Mouse (Mus musculus): ENCODE measurements around the gene Ptprq. TPM values are rescaled to one million over a fixed set of nuclear protein-coding genes. Genes with fewer than 3 reads are reported as not detected.

Gene Ptprq
- polyA plus RNA-seq, 1 experiment from 2014 or later, result 0.10 TPM

DNA sequence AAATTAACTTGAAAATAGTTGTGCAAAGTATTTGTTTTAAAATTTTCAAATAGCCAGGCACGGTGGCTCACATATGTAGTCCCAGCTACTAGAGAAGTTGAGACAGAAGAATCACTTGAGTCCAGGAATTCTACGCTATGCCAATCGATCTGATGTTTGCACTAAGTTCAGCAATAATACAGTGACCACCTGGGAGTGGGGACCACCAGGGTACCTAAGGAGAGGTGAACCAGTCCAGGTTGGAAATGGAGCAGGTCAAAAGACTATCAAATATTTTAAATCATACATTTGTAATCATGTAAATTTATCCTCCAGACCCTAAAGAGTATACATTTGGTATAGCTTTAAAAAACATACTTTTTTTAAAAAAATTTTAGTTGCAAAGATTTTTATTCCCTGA is 57.9 kb downstream of the Ptprq start:
- WGBS, result 94% methylated on average over 3 of the region's 3 CpGs
- H3K27ac ChIP-seq (ENCODE audit: low read length), result no peak overlapping the region
- no peaks in the 10 kb centered on the region for H3K4me1 ChIP-seq (ENCODE audit: insufficient read depth, low read length)
- no peak overlapping the region for H3K4me2 ChIP-seq (replicated peaks; ENCODE audit: low read depth, low read length)
- ATAC-seq (ENCODE audit: low FRiP score, low TSS enrichment), result no peak
- no peak overlapping the region for H3K4me3 ChIP-seq (ENCODE audit: low read length)
- no peaks in the 10 kb centered on the region for H3K27me3 ChIP-seq (ENCODE audit: insufficient read depth, low read length)
- H3K36me3 ChIP-seq (ENCODE audit: insufficient read depth, low read length), result no peaks in the 10 kb centered on the region
- H3K9ac ChIP-seq (replicated peaks; ENCODE audit: low read length), result no peak overlapping the region
- H3K9me3 ChIP-seq (ENCODE audit: low read length), result no peaks in the 10 kb centered on the region

DNA sequence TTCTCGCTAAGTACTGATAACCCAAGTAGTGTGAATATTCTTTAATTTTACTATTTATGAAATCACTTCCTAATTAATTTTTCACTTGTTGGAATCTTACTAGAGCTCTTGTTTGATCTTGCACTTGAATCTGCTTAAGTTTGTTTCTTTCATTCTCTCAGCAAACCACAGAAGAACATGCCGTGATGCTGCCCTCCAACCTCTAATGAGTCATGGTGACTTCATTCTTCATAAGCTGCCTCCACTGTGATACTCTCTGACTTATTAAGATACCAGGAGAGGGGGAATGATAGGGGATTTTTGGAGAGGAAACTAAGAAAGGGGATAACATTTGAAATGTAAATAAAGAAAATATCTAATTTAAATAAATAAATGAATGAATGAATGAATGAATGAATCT is 60.7 kb downstream of the Ptprq start:
- H3K9ac ChIP-seq (replicated peaks; ENCODE audit: low read length), result no peak overlapping the region
- no peak for ATAC-seq (ENCODE audit: low FRiP score, low TSS enrichment)
- WGBS, result 92% methylated on average over 2 of the region's 2 CpGs
- no peak overlapping the region for H3K4me2 ChIP-seq (replicated peaks; ENCODE audit: low read depth, low read length)
- no peaks in the 10 kb centered on the region for H3K9me3 ChIP-seq (ENCODE audit: low read length)
- no peaks in the 10 kb centered on the region for H3K36me3 ChIP-seq (ENCODE audit: insufficient read depth, low read length)
- no peak overlapping the region for H3K27ac ChIP-seq (ENCODE audit: low read length)
- no peaks in the 10 kb centered on the region for H3K27me3 ChIP-seq (ENCODE audit: insufficient read depth, low read length)
- H3K4me1 ChIP-seq (ENCODE audit: insufficient read depth, low read length), result no peaks in the 10 kb centered on the region
- no peak overlapping the region for H3K4me3 ChIP-seq (ENCODE audit: low read length)

DNA sequence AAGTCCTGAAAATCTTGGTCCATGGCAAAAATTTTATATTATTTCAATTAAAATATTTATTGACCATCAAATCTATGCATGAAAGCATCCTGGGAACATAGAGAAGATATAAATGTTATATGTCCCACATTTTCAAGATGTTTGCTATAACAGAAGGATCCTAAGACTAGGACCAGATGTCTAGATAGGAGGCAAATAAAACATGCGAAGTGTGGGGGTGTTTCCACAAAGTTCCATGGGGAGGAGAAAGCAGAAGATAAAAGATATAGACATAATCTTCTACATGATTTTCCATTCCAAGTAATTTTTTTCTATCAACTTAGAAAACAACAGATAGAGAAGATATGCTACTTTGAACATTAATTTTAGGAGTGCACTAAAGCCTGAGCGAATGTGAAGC is 70.2 kb downstream of the Ptprq start:
- H3K27ac ChIP-seq (ENCODE audit: low read length), result no peak overlapping the region
- no peaks in the 10 kb centered on the region for H3K4me1 ChIP-seq (ENCODE audit: insufficient read depth, low read length)
- H3K9ac ChIP-seq (replicated peaks; ENCODE audit: low read length), result no peak overlapping the region
- H3K4me2 ChIP-seq (replicated peaks; ENCODE audit: low read depth, low read length), result no peak overlapping the region
- WGBS, result 92% methylated on average over 2 of the region's 2 CpGs
- H3K27me3 ChIP-seq (ENCODE audit: insufficient read depth, low read length), result no peaks in the 10 kb centered on the region
- no peaks in the 10 kb centered on the region for H3K9me3 ChIP-seq (ENCODE audit: low read length)
- ATAC-seq (ENCODE audit: low FRiP score, low TSS enrichment), result no peak
- no peaks in the 10 kb centered on the region for H3K36me3 ChIP-seq (ENCODE audit: insufficient read depth, low read length)
- H3K4me3 ChIP-seq (ENCODE audit: low read length), result no peak overlapping the region

DNA sequence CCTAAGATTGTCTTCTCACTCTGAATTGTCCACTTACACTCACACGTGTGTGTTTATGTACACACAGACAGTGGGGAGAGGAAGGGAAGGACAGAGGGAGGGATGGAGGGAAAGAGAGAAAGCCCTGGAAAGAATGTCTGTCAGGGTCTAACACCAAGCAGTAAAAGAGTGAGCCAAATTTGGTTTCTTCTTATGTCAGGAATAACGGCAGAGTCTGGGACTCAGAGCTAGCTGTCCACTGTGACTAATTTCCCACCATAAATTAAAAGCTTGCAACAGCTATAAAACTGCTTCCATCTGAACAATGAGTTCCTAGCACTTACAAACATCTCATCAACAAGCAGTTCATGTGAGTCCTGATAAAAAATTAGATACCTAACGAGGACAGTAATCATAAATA is 91.7 kb downstream of the Ptprq start:
- Histone ChIP-seq H3K9ac (replicated peaks; ENCODE audit: low read length) (no peak overlapping the region), H3K9me3 (ENCODE audit: low read length) (no peaks in the 10 kb centered on the region), H3K36me3 (ENCODE audit: insufficient read depth, low read length) (no peaks in the 10 kb centered on the region), H3K4me2 (replicated peaks; ENCODE audit: low read depth, low read length) (no peak overlapping the region), H3K27ac (ENCODE audit: low read length) (no peak overlapping the region), H3K4me1 (ENCODE audit: insufficient read depth, low read length) (no peaks in the 10 kb centered on the region), H3K4me3 (ENCODE audit: low read length) (no peak overlapping the region), H3K27me3 (ENCODE audit: insufficient read depth, low read length) (no peaks in the 10 kb centered on the region)
- ATAC-seq (ENCODE audit: low FRiP score, low TSS enrichment), result peak; percentile 87
- WGBS, result 19% methylated on average over 3 of the region's 3 CpGs

DNA sequence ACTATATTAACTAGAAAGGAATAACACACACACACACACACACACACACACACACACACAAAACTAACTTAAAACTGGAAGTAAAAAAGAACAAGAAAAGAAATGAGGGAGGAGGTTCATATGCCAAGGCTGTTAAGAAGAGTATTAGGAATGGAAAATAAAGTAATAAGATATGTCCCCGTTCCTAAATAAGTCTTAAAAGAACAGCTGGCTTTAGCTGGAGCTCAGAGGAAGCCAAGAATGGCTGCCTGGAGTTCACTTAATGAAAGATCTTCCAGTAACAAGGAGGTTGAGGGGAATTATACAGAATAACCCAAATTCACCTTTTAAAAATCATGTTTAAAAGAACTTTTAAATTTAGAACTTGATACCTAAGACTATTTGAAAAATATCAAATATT is 93.2 kb downstream of the Ptprq start:
- Histone ChIP-seq H3K27me3 (ENCODE audit: insufficient read depth, low read length) (no peaks in the 10 kb centered on the region), H3K9ac (replicated peaks; ENCODE audit: low read length) (no peak overlapping the region), H3K27ac (ENCODE audit: low read length) (no peak overlapping the region), H3K4me1 (ENCODE audit: insufficient read depth, low read length) (no peaks in the 10 kb centered on the region), H3K4me3 (ENCODE audit: low read length) (no peak overlapping the region), H3K4me2 (replicated peaks; ENCODE audit: low read depth, low read length) (no peak overlapping the region), H3K36me3 (ENCODE audit: insufficient read depth, low read length) (no peaks in the 10 kb centered on the region), H3K9me3 (ENCODE audit: low read length) (no peaks in the 10 kb centered on the region)
- no peak for ATAC-seq (ENCODE audit: low FRiP score, low TSS enrichment)
- 50% methylated on average over 1 of the region's 1 CpGs for WGBS

DNA sequence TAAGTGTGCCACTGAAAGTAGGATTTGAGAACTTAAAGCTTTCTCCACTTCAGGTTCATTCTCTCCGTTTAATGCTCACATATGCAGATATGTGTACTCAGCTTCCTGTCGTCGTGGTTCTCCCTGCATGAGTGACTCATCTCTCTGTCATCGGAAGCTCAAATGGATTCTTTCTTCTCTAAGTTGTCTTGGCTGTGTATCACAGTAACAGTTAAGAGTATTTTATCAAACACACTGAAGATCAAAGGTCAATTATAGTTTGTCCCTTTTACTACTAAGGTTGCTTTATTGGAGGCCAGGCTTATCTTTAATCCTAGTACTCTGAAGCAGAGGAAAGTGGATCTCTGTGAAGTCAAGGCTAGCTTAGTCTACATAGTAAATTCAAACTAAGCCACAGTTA is 95.6 kb downstream of the Ptprq start:
- WGBS, result 77% methylated on average over 4 of the region's 4 CpGs
- ATAC-seq (ENCODE audit: low FRiP score, low TSS enrichment), result no peak
- no peaks in the 10 kb centered on the region for H3K9me3 ChIP-seq (ENCODE audit: low read length)

DNA sequence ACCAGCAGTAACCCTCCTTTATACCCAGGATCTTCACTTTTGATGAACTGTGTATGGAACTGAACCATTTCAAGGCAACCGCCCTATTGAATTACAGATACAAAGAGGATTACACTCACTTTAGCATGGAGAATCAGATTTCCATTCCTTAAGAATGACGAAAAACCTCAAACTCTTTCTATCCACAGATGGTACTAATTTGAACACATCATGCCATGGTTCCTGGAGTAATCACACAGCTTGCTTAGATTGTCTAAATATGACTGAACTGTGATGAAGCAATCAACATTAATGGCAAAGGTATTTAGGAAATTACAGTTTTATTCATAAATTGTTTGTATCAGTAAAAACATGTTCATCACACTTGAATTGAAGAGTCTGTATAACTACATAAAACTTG is 104.4 kb downstream of the Ptprq start:
- Histone ChIP-seq H3K9ac (replicated peaks; ENCODE audit: low read length) (no peak overlapping the region), H3K27me3 (ENCODE audit: insufficient read depth, low read length) (no peaks in the 10 kb centered on the region), H3K4me2 (replicated peaks; ENCODE audit: low read depth, low read length) (no peak overlapping the region), H3K36me3 (ENCODE audit: insufficient read depth, low read length) (no peaks in the 10 kb centered on the region), H3K9me3 (ENCODE audit: low read length) (no peaks in the 10 kb centered on the region), H3K4me3 (ENCODE audit: low read length) (no peak overlapping the region), H3K4me1 (ENCODE audit: insufficient read depth, low read length) (no peaks in the 10 kb centered on the region), H3K27ac (ENCODE audit: low read length) (no peak overlapping the region)
- WGBS, result 81% methylated on average over 2 of the region's 2 CpGs
- no peak for ATAC-seq (ENCODE audit: low FRiP score, low TSS enrichment)

More for the DNA sequence above, 95.6 kb downstream of the Ptprq start:
- Histone ChIP-seq H3K27me3 (ENCODE audit: insufficient read depth, low read length) (no peaks in the 10 kb centered on the region), H3K36me3 (ENCODE audit: insufficient read depth, low read length) (no peaks in the 10 kb centered on the region), H3K9ac (replicated peaks; ENCODE audit: low read length) (no peak overlapping the region), H3K4me3 (ENCODE audit: low read length) (no peak overlapping the region), H3K4me2 (replicated peaks; ENCODE audit: low read depth, low read length) (no peak overlapping the region), H3K27ac (ENCODE audit: low read length) (no peak overlapping the region), H3K4me1 (ENCODE audit: insufficient read depth, low read length) (no peaks in the 10 kb centered on the region)

DNA sequence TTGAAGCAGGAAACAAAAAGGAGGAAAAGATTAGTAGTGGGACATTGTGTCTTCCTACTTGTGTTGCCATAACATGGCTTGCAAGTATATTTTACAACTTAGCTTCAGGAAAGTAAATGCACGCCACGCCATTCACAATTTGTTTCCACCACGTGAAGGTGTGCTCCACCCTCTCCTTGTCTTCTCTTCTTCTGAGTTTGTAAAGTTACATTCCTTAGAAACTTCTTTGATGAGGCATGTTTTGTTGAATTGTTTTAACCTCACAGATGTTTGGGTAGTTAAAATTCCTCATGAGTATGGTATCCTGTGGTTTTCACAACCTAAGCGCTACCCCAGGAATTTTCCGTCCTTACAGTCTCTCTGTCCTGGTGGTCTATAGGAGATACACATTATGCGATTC is 118.5 kb downstream of the Ptprq start:
- no peak overlapping the region for H3K4me2 ChIP-seq (replicated peaks; ENCODE audit: low read depth, low read length)
- no peak for ATAC-seq (ENCODE audit: low FRiP score, low TSS enrichment)
- H3K27me3 ChIP-seq (ENCODE audit: insufficient read depth, low read length), result no peaks in the 10 kb centered on the region
- no peaks in the 10 kb centered on the region for H3K4me1 ChIP-seq (ENCODE audit: insufficient read depth, low read length)
- H3K9ac ChIP-seq (replicated peaks; ENCODE audit: low read length), result no peak overlapping the region
- H3K36me3 ChIP-seq (ENCODE audit: insufficient read depth, low read length), result no peaks in the 10 kb centered on the region
- no peaks in the 10 kb centered on the region for H3K9me3 ChIP-seq (ENCODE audit: low read length)
- H3K27ac ChIP-seq (ENCODE audit: low read length), result no peak overlapping the region
- H3K4me3 ChIP-seq (ENCODE audit: low read length), result no peak overlapping the region
- WGBS, result 90% methylated on average over 6 of the region's 6 CpGs

DNA sequence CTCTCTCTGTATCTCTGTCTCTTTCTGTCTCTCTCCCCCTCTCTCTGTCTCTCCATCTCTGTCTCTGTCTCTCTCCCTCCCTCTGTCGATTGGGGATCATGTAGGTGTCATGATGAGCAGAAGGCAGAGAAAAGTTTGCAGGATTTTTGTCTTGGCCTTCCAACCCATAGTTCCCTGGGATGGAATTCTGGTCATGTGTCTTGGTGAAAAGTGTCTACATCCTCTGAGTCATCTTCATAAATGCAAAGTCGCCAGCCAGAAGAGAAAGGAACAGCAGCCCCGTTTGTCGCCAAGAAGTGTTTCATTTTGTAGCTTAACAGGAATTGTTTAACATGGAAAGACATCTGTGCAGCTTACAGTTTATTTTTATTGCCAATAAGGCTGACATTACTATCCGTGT is 136.5 kb downstream of the Ptprq start:
- 72% methylated on average over 5 of the region's 5 CpGs for WGBS
- H3K27ac ChIP-seq (ENCODE audit: low read length), result no peak overlapping the region
- H3K4me1 ChIP-seq (ENCODE audit: insufficient read depth, low read length), result no peaks in the 10 kb centered on the region
- no peaks in the 10 kb centered on the region for H3K9me3 ChIP-seq (ENCODE audit: low read length)
- H3K4me3 ChIP-seq (ENCODE audit: low read length), result no peak overlapping the region
- H3K27me3 ChIP-seq (ENCODE audit: insufficient read depth, low read length), result no peaks in the 10 kb centered on the region
- H3K36me3 ChIP-seq (ENCODE audit: insufficient read depth, low read length), result no peaks in the 10 kb centered on the region
- ATAC-seq (ENCODE audit: low FRiP score, low TSS enrichment), result no peak
- no peak overlapping the region for H3K4me2 ChIP-seq (replicated peaks; ENCODE audit: low read depth, low read length)
- H3K9ac ChIP-seq (replicated peaks; ENCODE audit: low read length), result no peak overlapping the region

DNA sequence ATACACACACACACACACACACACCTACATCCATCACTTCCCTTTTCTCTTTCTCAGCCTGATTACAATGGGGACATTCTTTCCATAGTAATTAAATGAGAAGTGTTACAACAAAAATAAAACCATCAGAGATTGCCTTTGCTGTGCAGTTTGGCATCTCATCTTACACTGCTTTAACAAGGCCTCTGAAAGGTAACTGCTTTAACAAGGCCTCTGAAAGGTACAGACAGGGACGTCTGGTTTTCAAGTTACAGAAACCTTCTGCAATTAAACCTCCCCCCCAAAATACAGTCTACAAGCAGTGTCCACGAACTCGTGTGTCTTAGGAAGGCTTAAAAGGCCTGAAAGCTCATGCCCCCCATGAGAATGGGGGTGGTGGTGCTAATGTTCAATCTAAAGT is 150.8 kb downstream of the Ptprq start:
- H3K4me3 ChIP-seq (ENCODE audit: low read length), result no peak overlapping the region
- no peak overlapping the region for H3K4me2 ChIP-seq (replicated peaks; ENCODE audit: low read depth, low read length)
- H3K9me3 ChIP-seq (ENCODE audit: low read length), result no peaks in the 10 kb centered on the region
- no peaks in the 10 kb centered on the region for H3K4me1 ChIP-seq (ENCODE audit: insufficient read depth, low read length)
- no peaks in the 10 kb centered on the region for H3K36me3 ChIP-seq (ENCODE audit: insufficient read depth, low read length)
- ATAC-seq (ENCODE audit: low FRiP score, low TSS enrichment), result no peak
- H3K27me3 ChIP-seq (ENCODE audit: insufficient read depth, low read length), result no peaks in the 10 kb centered on the region
- WGBS, result 17% methylated on average over 3 of the region's 3 CpGs
- no peak overlapping the region for H3K27ac ChIP-seq (ENCODE audit: low read length)
- no peak overlapping the region for H3K9ac ChIP-seq (replicated peaks; ENCODE audit: low read length)

DNA sequence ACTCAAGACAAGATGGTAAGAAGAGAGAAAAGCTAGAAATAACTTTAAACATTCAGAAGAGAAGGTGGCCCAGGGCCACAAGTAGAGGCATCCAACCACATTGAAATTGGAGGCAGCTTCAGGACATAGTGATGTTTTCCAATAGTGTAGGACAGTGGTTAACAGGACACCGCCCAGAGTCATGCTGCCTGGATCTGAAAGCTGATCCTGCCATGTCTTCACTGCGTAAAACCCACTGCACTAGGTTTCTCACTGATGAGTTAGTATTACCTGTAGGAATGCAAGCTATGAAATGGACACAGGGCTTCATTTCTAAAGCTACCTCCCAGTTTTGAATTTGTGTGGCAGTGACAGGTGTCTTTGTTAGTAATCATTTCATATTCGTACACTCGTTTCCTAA is 151.6 kb downstream of the Ptprq start:
- Histone ChIP-seq H3K9ac (replicated peaks; ENCODE audit: low read length) (no peak overlapping the region), H3K36me3 (ENCODE audit: insufficient read depth, low read length) (no peaks in the 10 kb centered on the region), H3K4me1 (ENCODE audit: insufficient read depth, low read length) (no peaks in the 10 kb centered on the region), H3K4me2 (replicated peaks; ENCODE audit: low read depth, low read length) (no peak overlapping the region), H3K4me3 (ENCODE audit: low read length) (no peak overlapping the region), H3K9me3 (ENCODE audit: low read length) (no peaks in the 10 kb centered on the region), H3K27me3 (ENCODE audit: insufficient read depth, low read length) (no peaks in the 10 kb centered on the region), H3K27ac (ENCODE audit: low read length) (no peak overlapping the region)
- 59% methylated on average over 4 of the region's 4 CpGs for WGBS
- no peak for ATAC-seq (ENCODE audit: low FRiP score, low TSS enrichment)
